Mouse (Mus musculus) embryonic facial prominence, embryonic 15.5 days (tissue): ENCODE data around the gene Ehhadh. TPM values are rescaled to one million over a fixed set of nuclear protein-coding genes. Genes with fewer than 3 reads are reported as not detected.

Experiments used
- ATAC-seq: fragments of 200-750 bp; cut with Nextera tagmentation; 2 replicates; pipeline ENCODE4 v1.8.0; 2017; ENCODE audit warnings: low read depth, moderate TSS enrichment; ENCODE audit not compliant: insufficient number of reproducible peaks, low FRiP score, low TSS enrichment
- H3K27ac ChIP-seq: fragments of 300-500 bp; sonication (generic); replicated peaks from 2 replicates; pipeline ENCODE4 v1.5.1; 2015; ENCODE audit warnings: mild to moderate bottlenecking, inconsistent platforms
- H3K27me3 ChIP-seq: fragments of 300-500 bp; sonication (generic); 2 replicates; pipeline ENCODE4 v1.6.1; 2015; ENCODE audit warnings: inconsistent platforms
- H3K36me3 ChIP-seq: fragments of 300-500 bp; sonication (generic); 2 replicates; pipeline ENCODE4 v1.6.1; 2015; ENCODE audit warnings: mild to moderate bottlenecking, inconsistent platforms
- H3K4me1 ChIP-seq: fragments of 300-500 bp; sonication (generic); 2 replicates; pipeline ENCODE4 v1.6.1; 2015; ENCODE audit warnings: inconsistent platforms
- H3K4me2 ChIP-seq: fragments of 300-500 bp; sonication (generic); replicated peaks from 2 replicates; pipeline ENCODE4 v1.6.1; 2015; ENCODE audit warnings: mild to moderate bottlenecking, inconsistent platforms
- H3K4me3 ChIP-seq: fragments of 300-500 bp; sonication (generic); replicated peaks from 2 replicates; pipeline ENCODE4 v1.5.1; 2015; ENCODE audit warnings: mild to moderate bottlenecking, inconsistent platforms
- H3K9ac ChIP-seq: fragments of 300-500 bp; sonication (generic); 2 replicates; pipeline ENCODE4 v1.6.1; 2015; ENCODE audit warnings: inconsistent platforms
- H3K9me3 ChIP-seq: fragments of 300-500 bp; sonication (generic); replicated peaks from 2 replicates; pipeline ENCODE4 v1.6.1; 2016; ENCODE audit warnings: inconsistent platforms
- WGBS: fragments of 180-500 bp; shearing (Covaris S2); methylation state at CpG from one replicate; pipeline ENCODE4 v1.1.7; 2015; 5-methylcytosine and 5-hydroxymethylcytosine counted together
- polyA plus RNA-seq: library from polyadenylated mRNA; unstranded; fragments of >200 nt; fragmentation: Nextera tagmentation; extraction: Ambion mirVana; gene quantifications from 2 replicates; pipeline ENCODE4 v1.2.1, GENCODE M21; 2015

Gene Ehhadh
- polyA plus RNA-seq, 1 experiment from 2014 or later: 2.3 TPM

DNA sequence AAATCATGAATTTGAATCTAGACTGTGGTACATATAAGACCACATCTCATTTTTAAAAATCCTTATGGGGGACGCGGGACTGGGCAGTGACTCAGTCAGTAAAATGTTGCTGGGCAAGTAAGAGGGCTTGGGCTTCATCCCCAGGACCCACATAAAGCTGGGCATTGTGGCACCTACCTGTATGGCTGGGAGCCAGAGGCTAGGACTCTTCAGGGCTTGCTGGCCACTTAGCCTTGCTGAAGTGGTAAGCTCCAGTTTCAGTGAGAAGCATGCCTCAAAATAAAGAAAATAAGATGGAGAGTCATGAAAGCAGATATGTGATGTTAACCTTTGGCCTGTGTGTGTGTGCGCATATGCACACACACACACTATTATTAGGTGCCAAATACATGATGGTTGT, 60.2 kb downstream of the Ehhadh start:
- no peak overlapping the region for H3K4me3 ChIP-seq
- no peak for ATAC-seq
- no peak overlapping the region for H3K27ac ChIP-seq
- no peaks in the 10 kb centered on the region for H3K36me3 ChIP-seq
- no peaks in the 10 kb centered on the region for H3K9me3 ChIP-seq
- no peak overlapping the region for H3K4me2 ChIP-seq
- no peaks in the 10 kb centered on the region for H3K27me3 ChIP-seq
- H3K9ac ChIP-seq: no peak overlapping the region
- WGBS: 86% methylated on average over 3 of the region's 3 CpGs
- no peaks in the 10 kb centered on the region for H3K4me1 ChIP-seq

- no peak for ATAC-seq
- Histone ChIP-seq H3K4me1 (no peaks in the 10 kb centered on the region), H3K36me3 (no peaks in the 10 kb centered on the region), H3K9me3 (no peaks in the 10 kb centered on the region), H3K27ac (no peak overlapping the region), H3K27me3 (no peaks in the 10 kb centered on the region), H3K4me3 (no peak overlapping the region), H3K4me2 (no peak overlapping the region), H3K9ac (no peak overlapping the region)
- WGBS: 76% methylated on average over 1 of the region's 1 CpGs
Observed at GRCm38 (mm10) chr16:21724261-21724660, 63.3 kb downstream of the Ehhadh start.

DNA sequence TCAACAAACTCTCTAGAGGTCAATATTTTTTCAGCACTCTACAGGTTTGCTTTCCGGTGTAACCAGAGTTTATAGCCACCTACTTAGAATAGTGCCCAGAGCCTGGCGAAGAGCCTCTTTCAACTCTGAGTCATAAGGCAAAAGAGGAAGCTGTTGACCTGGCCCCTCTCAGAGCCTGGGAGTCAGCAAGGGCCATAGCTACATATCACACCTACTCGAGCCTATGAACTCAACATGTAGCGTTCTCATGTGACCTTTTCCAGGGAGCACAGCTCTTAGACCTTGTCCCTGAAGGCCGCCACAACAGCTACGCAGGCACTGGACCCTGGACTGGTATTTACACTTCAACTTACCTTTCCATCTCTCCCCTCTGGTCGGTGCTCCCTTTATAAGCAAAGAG, 67.8 kb downstream of the Ehhadh start:
- no peak for ATAC-seq
- no peaks in the 10 kb centered on the region for H3K36me3 ChIP-seq
- H3K4me3 ChIP-seq: no peak overlapping the region
- H3K9ac ChIP-seq: no peak overlapping the region
- WGBS: 87% methylated on average over 7 of the region's 7 CpGs
- no peak overlapping the region for H3K27ac ChIP-seq
- no peaks in the 10 kb centered on the region for H3K4me1 ChIP-seq
- no peaks in the 10 kb centered on the region for H3K9me3 ChIP-seq
- H3K4me2 ChIP-seq: no peak overlapping the region
- no peaks in the 10 kb centered on the region for H3K27me3 ChIP-seq

- no peaks in the 10 kb centered on the region for H3K27me3 ChIP-seq
- H3K4me3 ChIP-seq: no peak overlapping the region
- H3K36me3 ChIP-seq: no peaks in the 10 kb centered on the region
- WGBS: 81% methylated on average over 10 of the region's 10 CpGs
- no peaks in the 10 kb centered on the region for H3K4me1 ChIP-seq
- no peak overlapping the region for H3K27ac ChIP-seq
- no peaks in the 10 kb centered on the region for H3K9me3 ChIP-seq
- ATAC-seq: no peak
- no peak overlapping the region for H3K4me2 ChIP-seq
- H3K9ac ChIP-seq: no peak overlapping the region
Observed at GRCm38 (mm10) chr16:21714516-21714915, 73.1 kb downstream of the Ehhadh start.

Other genes starting within 250 kb of the Ehhadh start
- 23.0 and 23.9 TPM in 2 replicates for gene 2510009E07Rik, start 93.1 kb downstream of the Ehhadh start, polyA plus RNA-seq
- 0.59 and 0.65 TPM in 2 replicates for gene Map3k13, start 6.5 kb upstream of the Ehhadh start, polyA plus RNA-seq
- gene Tmem41a, start 159.7 kb upstream of the Ehhadh start, polyA plus RNA-seq: 38.6 and 42.4 TPM in 2 replicates
- 5.8 and 6.7 TPM in 2 replicates for gene Liph, start 207.9 kb upstream of the Ehhadh start, polyA plus RNA-seq
- 38.7 and 46.0 TPM in 2 replicates for gene Senp2, start 221.7 kb upstream of the Ehhadh start, polyA plus RNA-seq